Mouse (Mus musculus): ENCODE measurements at regions not wholly inside any gene's neighbourhood (a gene's known extent, or its start where the extent isn't known, plus 50 kb on each side); places are given as distances from the start of the nearest gene placed in this dataset.

DNA sequence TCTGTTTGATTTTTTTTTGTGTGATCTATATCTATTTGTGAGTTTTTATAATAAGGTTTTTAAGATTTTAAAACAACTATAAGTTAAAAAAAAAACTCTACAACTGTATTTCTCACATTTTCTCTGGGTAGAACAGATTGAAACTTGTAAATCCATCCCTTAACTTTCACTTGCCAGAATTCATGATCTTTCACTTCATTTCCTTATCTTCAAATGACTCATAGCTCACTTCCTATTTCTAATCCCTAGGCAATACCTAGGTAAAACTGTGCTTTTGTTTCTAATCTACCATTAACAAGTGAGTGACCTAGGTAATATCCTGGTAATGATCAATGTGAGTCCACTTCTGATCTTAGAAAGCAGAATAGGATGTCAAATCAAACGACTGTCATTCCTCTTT lies 112.5 kb upstream of the Diaph2 start:
- Histone ChIP-seq H3K27ac (ENCODE audit: low read depth) (no peak overlapping the region), H3K4me3 (ENCODE audit: low read depth, low read length) (no peak overlapping the region), H3K4me2 (ENCODE audit: low read depth, low read length) (no peak overlapping the region), H3K27me3 (ENCODE audit: control insufficient read depth, insufficient read depth, low read length) (no peaks in the 10 kb centered on the region), H3K9me3 (replicated peaks; ENCODE audit: control insufficient read depth, low read length) (no peaks in the 10 kb centered on the region), H3K9ac (replicated peaks; ENCODE audit: low read depth, low read length) (no peak overlapping the region), H3K36me3 (replicated peaks; ENCODE audit: control insufficient read depth, insufficient read depth, low read length) (no peaks in the 10 kb centered on the region), H3K4me1 (ENCODE audit: control insufficient read depth, insufficient read depth) (no peaks in the 10 kb centered on the region)
- ATAC-seq (ENCODE audit: insufficient read depth, low read depth) (no peak), DNase-seq (ENCODE audit: low spot score) (no peak)
- WGBS, result 29% methylated on average over 1 of the region's 1 CpGs
- no peak for TF ChIP-seq EP300 (IDR thresholded peaks at IDR 0.05; ENCODE audit: low read depth)
- no peak for TF ChIP-seq CTCF (IDR thresholded peaks at IDR 0.05; ENCODE audit: low read depth)

DNA sequence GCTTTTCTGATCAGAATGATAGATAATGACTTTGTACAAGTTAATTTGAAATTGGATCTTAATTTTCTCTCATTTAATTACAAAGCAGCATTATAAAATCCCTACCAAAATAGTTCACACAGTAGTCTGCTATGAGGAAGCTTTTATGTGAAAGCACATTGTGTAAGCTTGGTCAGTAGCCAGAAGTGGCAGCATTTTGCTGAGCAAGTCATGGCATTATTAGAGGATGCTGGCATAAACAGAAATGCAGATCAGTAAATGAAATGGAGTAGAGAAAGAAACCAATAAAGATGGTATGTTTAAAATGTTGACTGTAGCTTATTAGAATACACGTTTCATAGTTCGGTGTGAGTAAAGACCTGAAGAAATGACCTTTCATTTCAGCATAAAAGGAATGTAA lies 104.4 kb upstream of the Diaph2 start:
- H3K4me3 ChIP-seq (ENCODE audit: low read depth, low read length), result no peak overlapping the region
- TF ChIP-seq CTCF (IDR thresholded peaks at IDR 0.05; ENCODE audit: low read depth) (no peak), EP300 (IDR thresholded peaks at IDR 0.05; ENCODE audit: low read depth) (no peak)
- no peak overlapping the region for H3K9ac ChIP-seq (replicated peaks; ENCODE audit: low read depth, low read length)
- DNase-seq (ENCODE audit: low spot score) (no peak), ATAC-seq (ENCODE audit: insufficient read depth, low read depth) (no peak)
- no peak overlapping the region for H3K27ac ChIP-seq (ENCODE audit: low read depth)
- no peaks in the 10 kb centered on the region for H3K4me1 ChIP-seq (ENCODE audit: control insufficient read depth, insufficient read depth)
- 69% methylated on average over 2 of the region's 2 CpGs for WGBS
- H3K27me3 ChIP-seq (ENCODE audit: control insufficient read depth, insufficient read depth, low read length), result no peaks in the 10 kb centered on the region
- H3K4me2 ChIP-seq (ENCODE audit: low read depth, low read length), result no peak overlapping the region
- H3K36me3 ChIP-seq (replicated peaks; ENCODE audit: control insufficient read depth, insufficient read depth, low read length), result no peaks in the 10 kb centered on the region
- no peaks in the 10 kb centered on the region for H3K9me3 ChIP-seq (replicated peaks; ENCODE audit: control insufficient read depth, low read length)

DNA sequence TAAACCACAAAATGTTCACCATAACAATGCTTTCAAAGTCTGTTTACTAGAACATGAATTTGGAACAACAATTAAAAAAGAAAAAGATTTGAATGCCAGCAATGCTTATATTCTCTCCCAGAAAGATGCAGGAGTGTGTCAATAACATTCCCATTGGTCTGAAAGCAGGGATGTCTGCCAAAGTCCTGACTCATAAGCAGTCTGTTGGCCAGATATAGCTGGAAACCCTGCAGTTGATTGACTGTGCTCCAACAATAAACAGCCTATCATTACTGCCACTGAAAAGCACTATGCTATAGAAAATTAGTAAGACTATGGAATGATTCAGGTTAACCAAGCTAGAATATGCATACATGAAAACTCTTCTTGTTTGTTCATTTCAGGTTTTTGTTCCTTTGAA lies 92.6 kb upstream of the Diaph2 start:
- ATAC-seq (ENCODE audit: insufficient read depth, low read depth), result no peak
- Histone ChIP-seq H3K36me3 (replicated peaks; ENCODE audit: control insufficient read depth, insufficient read depth, low read length) (no peaks in the 10 kb centered on the region), H3K27ac (ENCODE audit: low read depth) (no peak overlapping the region), H3K9ac (replicated peaks; ENCODE audit: low read depth, low read length) (no peak overlapping the region), H3K4me1 (ENCODE audit: control insufficient read depth, insufficient read depth) (no peaks in the 10 kb centered on the region), H3K27me3 (ENCODE audit: control insufficient read depth, insufficient read depth, low read length) (no peaks in the 10 kb centered on the region), H3K4me3 (ENCODE audit: low read depth, low read length) (no peak overlapping the region), H3K4me2 (ENCODE audit: low read depth, low read length) (no peak overlapping the region), H3K9me3 (replicated peaks; ENCODE audit: control insufficient read depth, low read length) (no peaks in the 10 kb centered on the region)
- peak; percentile 17 for DNase-seq (ENCODE audit: low spot score)
- TF ChIP-seq EP300 (IDR thresholded peaks at IDR 0.05; ENCODE audit: low read depth) (no peak), CTCF (IDR thresholded peaks at IDR 0.05; ENCODE audit: low read depth) (no peak)

DNA sequence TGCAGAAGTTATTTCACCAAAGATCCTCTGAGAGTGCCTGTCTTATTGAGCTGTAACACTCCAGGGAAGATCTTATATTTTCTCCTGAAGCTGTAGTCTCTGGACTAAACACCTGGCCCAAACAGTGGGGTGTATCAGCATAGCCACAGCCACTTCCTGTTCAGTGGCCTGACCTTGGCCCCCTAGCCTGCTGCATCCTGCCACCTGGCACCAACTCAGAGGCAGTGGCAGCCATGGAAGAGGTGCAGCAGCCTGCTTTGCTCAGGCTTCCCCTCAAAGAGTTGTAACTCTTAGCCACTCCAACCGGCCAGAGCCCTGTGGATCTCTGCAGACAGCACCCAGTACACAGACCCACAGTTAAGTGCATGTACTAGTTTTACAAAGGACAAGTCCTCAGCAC lies 58.9 kb upstream of the Diaph2 start:
- Histone ChIP-seq H3K36me3 (replicated peaks; ENCODE audit: control insufficient read depth, insufficient read depth, low read length) (no peaks in the 10 kb centered on the region), H3K27ac (ENCODE audit: low read depth) (no peak overlapping the region), H3K27me3 (ENCODE audit: control insufficient read depth, insufficient read depth, low read length) (no peaks in the 10 kb centered on the region), H3K4me2 (ENCODE audit: low read depth, low read length) (no peak overlapping the region), H3K9ac (replicated peaks; ENCODE audit: low read depth, low read length) (no peak overlapping the region), H3K4me1 (ENCODE audit: control insufficient read depth, insufficient read depth) (no peaks in the 10 kb centered on the region), H3K4me3 (ENCODE audit: low read depth, low read length) (no peak overlapping the region), H3K9me3 (replicated peaks; ENCODE audit: control insufficient read depth, low read length) (no peaks in the 10 kb centered on the region)
- TF ChIP-seq EP300 (IDR thresholded peaks at IDR 0.05; ENCODE audit: low read depth) (no peak), CTCF (IDR thresholded peaks at IDR 0.05; ENCODE audit: low read depth) (no peak)
- DNase-seq (ENCODE audit: low spot score) (no peak), ATAC-seq (ENCODE audit: insufficient read depth, low read depth) (no peak)
- 62% methylated on average over 1 of the region's 1 CpGs for WGBS

All from heart, postnatal 0 days (tissue).